Mouse (Mus musculus): ENCODE measurements around the gene Rbx1. TPM values are rescaled to one million over a fixed set of nuclear protein-coding genes. Genes with fewer than 3 reads are reported as not detected.
A peak's percentile ranks its signal among the peaks of the same experiment; 100 is the strongest.

Rbx1 gene
- polyA plus RNA-seq, 1 experiment from 2014 or later, result 241 TPM

DNA sequence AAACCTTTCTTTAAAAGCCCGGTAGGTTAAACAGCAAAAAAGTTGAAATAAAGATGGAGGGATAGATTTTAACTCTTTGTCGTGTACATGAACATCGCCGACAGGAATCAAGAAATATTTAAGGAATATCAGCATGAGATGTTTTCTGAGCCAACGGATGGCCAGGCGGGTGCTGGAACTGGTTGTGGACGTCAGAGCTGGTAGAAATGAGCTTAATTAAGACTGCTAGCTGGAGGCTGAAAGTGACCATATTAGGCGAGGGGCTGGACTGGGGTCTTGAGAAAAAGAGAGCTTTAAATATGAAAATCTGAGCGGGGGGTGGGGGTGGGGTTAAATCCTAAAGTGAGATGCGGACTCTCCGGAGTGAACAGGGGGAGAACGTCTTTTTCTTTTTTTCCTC is 57.8 kb downstream of the Rbx1 start:
- H3K27me3 ChIP-seq (ENCODE audit: insufficient read depth, low read length), result no peaks in the 10 kb centered on the region
- TF ChIP-seq EP300 (IDR thresholded peaks at IDR 0.05; ENCODE audit: low read depth) (no peak), CTCF (IDR thresholded peaks at IDR 0.05; ENCODE audit: low read depth) (no peak)
- DNase-seq, result no peak
- peak overlapping the region; percentile 55 for H3K4me3 ChIP-seq (ENCODE audit: low read depth, low read length)
- no peaks in the 10 kb centered on the region for H3K36me3 ChIP-seq (replicated peaks; ENCODE audit: insufficient read depth, low read length)
- peak overlapping the region; percentile 85 for H3K4me2 ChIP-seq (ENCODE audit: low read depth, low read length)
- H3K9ac ChIP-seq (replicated peaks), result peak overlapping the region; percentile 67
- no peaks in the 10 kb centered on the region for H3K9me3 ChIP-seq (ENCODE audit: low read length)
- peak overlapping the region; percentile 94 for H3K27ac ChIP-seq (ENCODE audit: low read depth)
- peaks cover 2% of the 10 kb centered on the region for H3K4me1 ChIP-seq (ENCODE audit: insufficient read depth)
- ATAC-seq, result no peak
- 2% methylated on average over 12 of the region's 12 CpGs for WGBS (ENCODE audit: insufficient replicate concordance)

Other genes with a start within 250 kb of the Rbx1 start
- gene Mchr1, start 230.8 kb upstream of the Rbx1 start, polyA plus RNA-seq (2015; fragmentation: Nextera tagmentation; extraction: Ambion mirVana), result 0.12 and 0.17 TPM in 2 replicates
- gene Slc25a17, start 105.5 kb upstream of the Rbx1 start, polyA plus RNA-seq (2015; fragmentation: Nextera tagmentation; extraction: Ambion mirVana), result 37.8 and 38.6 TPM in 2 replicates
- gene St13, start 66.2 kb upstream of the Rbx1 start, polyA plus RNA-seq (2015; fragmentation: Nextera tagmentation; extraction: Ambion mirVana), result 59.8 and 62.6 TPM in 2 replicates
- gene Xpnpep3, start 66.2 kb upstream of the Rbx1 start, polyA plus RNA-seq (2015; fragmentation: Nextera tagmentation; extraction: Ambion mirVana), result 3.9 and 4.3 TPM in 2 replicates
- 0.18 and 0.40 TPM in 2 replicates for gene Dnajb7, start 58.0 kb upstream of the Rbx1 start, polyA plus RNA-seq (2015; fragmentation: Nextera tagmentation; extraction: Ambion mirVana)
- gene Ep300, start 119.1 kb downstream of the Rbx1 start, polyA plus RNA-seq (2015; fragmentation: Nextera tagmentation; extraction: Ambion mirVana), result 4.5 and 5.1 TPM in 2 replicates
- gene L3mbtl2, start 197.6 kb downstream of the Rbx1 start, polyA plus RNA-seq (2015; fragmentation: Nextera tagmentation; extraction: Ambion mirVana), result 7.3 and 8.2 TPM in 2 replicates
- gene Chadl, start 231.0 kb downstream of the Rbx1 start, polyA plus RNA-seq (2015; fragmentation: Nextera tagmentation; extraction: Ambion mirVana), result 0.99 and 1.4 TPM in 2 replicates

All from liver, postnatal 0 days (tissue).